Mouse (Mus musculus) liver, embryonic 18 days (tissue): ENCODE measurements around the gene Smug1. TPM values are rescaled to one million over a fixed set of nuclear protein-coding genes. Genes with fewer than 3 reads are reported as not detected.

Experiments used
- polyA plus RNA-seq: library from polyadenylated mRNA; depleted of rRNA; stranded (reverse); fragments of >200 nt; gene quantifications from 2 replicates; pipeline ENCODE4 v1.2.3, GENCODE M21; 2012; rRNA removed

Smug1 gene
- 5.2 TPM in 2 replicates for polyA plus RNA-seq

GRCm38 (mm10) chr15:103167042-103167615 lies at the start of gene Smug1:
TSS of gene Smug1 (minus strand) at chr15:103167092.

Other genes starting within 250 kb of the Smug1 start
- gene Hoxc13, start 246.0 kb downstream of the Smug1 start, polyA plus RNA-seq: not detected in 2 replicates
- gene Hoxc12, start 230.3 kb downstream of the Smug1 start, polyA plus RNA-seq: not detected in 2 replicates
- not detected in 2 replicates for gene Hoxc11, start 212.7 kb downstream of the Smug1 start, polyA plus RNA-seq
- not detected in 2 replicates for gene Hoxc10, start 200.3 kb downstream of the Smug1 start, polyA plus RNA-seq
- 0.02 TPM in 2 replicates for gene Hoxc5, start 199.6 kb downstream of the Smug1 start, polyA plus RNA-seq
- gene Hoxc9, start 190.7 kb downstream of the Smug1 start, polyA plus RNA-seq: not detected in 2 replicates
- gene Hoxc8, start 176.5 kb downstream of the Smug1 start, polyA plus RNA-seq: not detected in 2 replicates
- 0.13 TPM in 2 replicates for gene Hoxc6, start 168.8 kb downstream of the Smug1 start, polyA plus RNA-seq
- 0.06 and 0.11 TPM in 2 replicates for gene Hoxc4, start 148.2 kb downstream of the Smug1 start, polyA plus RNA-seq
- gene Cbx5, start 72.7 kb upstream of the Smug1 start, polyA plus RNA-seq: 17.1 and 17.5 TPM in 2 replicates
- gene Hnrnpa1, start 73.3 kb upstream of the Smug1 start, polyA plus RNA-seq: 299 and 307 TPM in 2 replicates
- 105 and 117 TPM in 2 replicates for gene Nfe2, start 91.3 kb upstream of the Smug1 start, polyA plus RNA-seq
- gene Copz1, start 105.6 kb upstream of the Smug1 start, polyA plus RNA-seq: 123 and 127 TPM in 2 replicates
- gene Gpr84, start 143.5 kb upstream of the Smug1 start, polyA plus RNA-seq: 0.85 and 0.87 TPM in 2 replicates
- 6.8 and 7.2 TPM in 2 replicates for gene Zfp385a, start 173.0 kb upstream of the Smug1 start, polyA plus RNA-seq
- 12.3 and 14.7 TPM in 2 replicates for gene Itga5, start 199.7 kb upstream of the Smug1 start, polyA plus RNA-seq